Mouse (Mus musculus) G1E (cell line): ENCODE measurements around the gene Qtrt1.

ENCODE experiments used
- CTCF ChIP-seq: IDR thresholded peaks from 2 replicates; pipeline ENCODE4 v1.5.1; 2012; ENCODE audit warnings: low read depth, low read length, inconsistent platforms, mixed read lengths
- GATA1 ChIP-seq: IDR thresholded peaks from 2 replicates; pipeline ENCODE4 v1.6.1; 2012; ENCODE audit warnings: borderline replicate concordance, low read length, inconsistent platforms, mixed read lengths
- POLR2AphosphoS5 ChIP-seq: IDR thresholded peaks from 2 replicates; pipeline ENCODE4 v1.6.1; 2012; ENCODE audit warnings: low read depth, low read length, inconsistent platforms; ENCODE audit not compliant: insufficient replicate concordance
- TAL1 ChIP-seq: conservative IDR thresholded peaks from 2 replicates; pipeline ENCODE4 v1.6.1; 2012; ENCODE audit warnings: low read depth, low read length, inconsistent platforms, mixed read lengths

DNA sequence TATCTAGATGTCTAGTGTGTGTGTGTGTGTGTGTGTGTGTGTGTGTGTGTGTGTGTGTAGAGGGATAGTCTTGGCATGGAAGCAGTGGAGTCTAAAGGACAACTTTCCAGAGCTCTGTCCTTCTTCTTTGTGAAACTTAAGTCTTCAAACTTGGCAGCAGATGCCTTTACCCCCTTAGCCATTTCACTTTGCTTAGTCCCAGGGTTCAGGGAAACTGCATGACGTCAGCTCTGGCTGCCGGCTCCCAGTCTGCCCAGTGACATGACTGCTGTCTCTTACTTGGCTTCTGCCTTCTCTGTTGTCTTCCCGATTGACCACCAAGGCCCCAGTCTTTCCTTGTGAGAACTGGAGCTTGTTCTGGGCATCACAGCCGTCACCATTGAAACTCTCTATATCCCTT, 42.9 kb downstream of the Qtrt1 start:
- TF ChIP-seq CTCF (no peak), TAL1 (no peak), POLR2AphosphoS5 (no peak), GATA1 (no peak)
